Mouse (Mus musculus) central nervous system, embryonic 14 days (tissue): ENCODE measurements around the gene Cers1. TPM values are rescaled to one million over a fixed set of nuclear protein-coding genes. Genes with fewer than 3 reads are reported as not detected.

Experiments
- polyA plus RNA-seq: library from polyadenylated mRNA; depleted of rRNA; stranded (reverse); fragments of >200 nt; gene quantifications from 2 replicates; pipeline ENCODE4 v1.2.3, GENCODE M21; 2012; rRNA removed

Gene Cers1
- 27.7 and 27.9 TPM in 2 replicates for polyA plus RNA-seq

GRCm38 (mm10) chr8:70315624-70316510 is at the start of gene Cers1:
Gene Cers1 (plus strand): TSS chr8:70315775.

GRCm38 (mm10) chr8:70282603-70283135 is 32.9 kb upstream of the Cers1 start, which contains the start of gene Homer3:
Gene Homer3 (plus strand): TSS chr8:70282827.

GRCm38 (mm10) chr8:70302358-70302890 is 13.2 kb upstream of the Cers1 start, which contains the start of the genes Ddx49 and Cope:
Gene Ddx49 (minus strand): TSS chr8:70302489.
Gene Cope (plus strand): TSS chr8:70302518.

GRCm38 (mm10) chr8:70329124-70329834 is 13.7 kb downstream of the Cers1 start, which contains the start of gene Gdf1:
Gene Gdf1 (plus strand): TSS chr8:70329817.

GRCm38 (mm10) chr8:70353194-70353817 is 37.7 kb downstream of the Cers1 start, which contains the start of gene Upf1:
Gene Upf1 (minus strand): TSS chr8:70353278.

GRCm38 (mm10) chr8:70373397-70374317 is 58.1 kb downstream of the Cers1 start, which contains the start of gene Comp:
Gene Comp (plus strand): TSS chr8:70373558.

Other genes with a start within 250 kb of the Cers1 start
- 7.4 and 8.5 TPM in 2 replicates for gene Tm6sf2, start 242.9 kb upstream of the Cers1 start, polyA plus RNA-seq
- gene Hapln4, start 232.3 kb upstream of the Cers1 start, polyA plus RNA-seq: 0.36 and 0.43 TPM in 2 replicates
- gene Ncan, start 194.9 kb upstream of the Cers1 start, polyA plus RNA-seq: 71.2 and 75.0 TPM in 2 replicates
- gene Nr2c2ap, start 184.4 kb upstream of the Cers1 start, polyA plus RNA-seq: 22.3 and 23.8 TPM in 2 replicates
- gene Rfxank, start 176.6 kb upstream of the Cers1 start, polyA plus RNA-seq: 21.1 and 22.6 TPM in 2 replicates
- gene Borcs8, start 176.3 kb upstream of the Cers1 start, polyA plus RNA-seq: 99.4 and 109 TPM in 2 replicates
- gene Mef2b, start 176.1 kb upstream of the Cers1 start, polyA plus RNA-seq: 0.38 and 0.41 TPM in 2 replicates
- gene Tmem161a, start 143.4 kb upstream of the Cers1 start, polyA plus RNA-seq: 91.8 and 98.7 TPM in 2 replicates
- gene Slc25a42, start 103.5 kb upstream of the Cers1 start, polyA plus RNA-seq: 23.3 and 27.3 TPM in 2 replicates
- gene Sugp2, start 81.5 kb upstream of the Cers1 start, polyA plus RNA-seq: 144 and 152 TPM in 2 replicates
- gene Armc6, start 81.3 kb upstream of the Cers1 start, polyA plus RNA-seq: 81.8 and 84.9 TPM in 2 replicates
- 74.1 and 85.3 TPM in 2 replicates for gene Homer3, start 32.9 kb upstream of the Cers1 start, polyA plus RNA-seq
- 59.2 and 61.1 TPM in 2 replicates for gene Ddx49, start 13.3 kb upstream of the Cers1 start, polyA plus RNA-seq
- gene Cope, start 13.3 kb upstream of the Cers1 start, polyA plus RNA-seq: 281 and 299 TPM in 2 replicates
- gene Gdf1, start 14.0 kb downstream of the Cers1 start, polyA plus RNA-seq: 13.2 and 14.1 TPM in 2 replicates
- gene Upf1, start 37.5 kb downstream of the Cers1 start, polyA plus RNA-seq: 26.8 and 30.5 TPM in 2 replicates
- gene Comp, start 57.8 kb downstream of the Cers1 start, polyA plus RNA-seq: 0.23 and 14.2 TPM in 2 replicates
- gene Crtc1, start 123.8 kb downstream of the Cers1 start, polyA plus RNA-seq: 46.5 and 52.0 TPM in 2 replicates
- gene Klhl26, start 161.2 kb downstream of the Cers1 start, polyA plus RNA-seq: 37.6 and 39.6 TPM in 2 replicates
- gene Tmem59l, start 171.6 kb downstream of the Cers1 start, polyA plus RNA-seq: 47.6 and 47.7 TPM in 2 replicates
- 1.8 and 6.7 TPM in 2 replicates for gene Crlf1, start 177.4 kb downstream of the Cers1 start, polyA plus RNA-seq
- 177 and 179 TPM in 2 replicates for gene Rex1bd, start 191.0 kb downstream of the Cers1 start, polyA plus RNA-seq
- 1,708 and 2,002 TPM in 2 replicates for gene Uba52, start 195.0 kb downstream of the Cers1 start, polyA plus RNA-seq
- 446 and 466 TPM in 2 replicates for gene Fkbp8, start 211.9 kb downstream of the Cers1 start, polyA plus RNA-seq
- 42.2 and 43.7 TPM in 2 replicates for gene Kxd1, start 212.2 kb downstream of the Cers1 start, polyA plus RNA-seq
- gene Ell, start 223.7 kb downstream of the Cers1 start, polyA plus RNA-seq: 29.2 and 29.7 TPM in 2 replicates